Mouse (Mus musculus) lung, postnatal 0 days (tissue): ENCODE results near the gene Osbpl7. TPM values are rescaled to one million over a fixed set of nuclear protein-coding genes. Genes with fewer than 3 reads are reported as not detected.
A peak's percentile ranks its signal among the peaks of the same experiment; 100 is the strongest.

ENCODE experiments used
- ATAC-seq: fragments of 200-750 bp; cut with Nextera tagmentation; 2 replicates; pipeline ENCODE4 v1.8.0; 2017; ENCODE audit warnings: moderate library complexity
- DNase-seq: peaks from one replicate; pipeline ENCODE4 v3.0.0-alpha.2; 2016; ENCODE audit warnings: low spot score
- H3K27ac ChIP-seq: fragments of 300-500 bp; sonication (generic); 2 replicates; pipeline ENCODE4 v1.5.1; 2014; ENCODE audit warnings: antibody characterized with exemption, mild to moderate bottlenecking, low read length, mixed read lengths
- H3K27me3 ChIP-seq: fragments of 300-500 bp; sonication (generic); replicated peaks from 2 replicates; pipeline ENCODE4 v1.6.1; 2014; ENCODE audit warnings: low read length, mixed read lengths; ENCODE audit not compliant: insufficient read depth
- H3K36me3 ChIP-seq: fragments of 300-500 bp; sonication (generic); 2 replicates; pipeline ENCODE4 v1.6.1; 2014; ENCODE audit warnings: low read length, mixed read lengths; ENCODE audit not compliant: insufficient read depth
- H3K4me1 ChIP-seq: fragments of 300-500 bp; sonication (generic); 2 replicates; pipeline ENCODE4 v1.6.1; 2014; ENCODE audit warnings: antibody characterized with exemption, low read depth, low read length, mixed read lengths; ENCODE audit not compliant: insufficient read depth
- H3K4me2 ChIP-seq: fragments of 300-500 bp; sonication (generic); replicated peaks from 2 replicates; pipeline ENCODE4 v1.6.1; 2014; ENCODE audit warnings: low read depth, mild to moderate bottlenecking, low read length, moderate library complexity, mixed read lengths
- H3K4me3 ChIP-seq: fragments of 300-500 bp; sonication (generic); 2 replicates; pipeline ENCODE4 v1.5.1; 2014; ENCODE audit warnings: low read depth, low read length
- H3K9ac ChIP-seq: fragments of 300-500 bp; sonication (generic); replicated peaks from 2 replicates; pipeline ENCODE4 v1.6.1; 2014; ENCODE audit warnings: low read depth, mild to moderate bottlenecking
- H3K9me3 ChIP-seq: fragments of 300-500 bp; sonication (generic); 2 replicates; pipeline ENCODE4 v1.6.1; 2016; ENCODE audit warnings: low read length, mixed read lengths
- CTCF ChIP-seq: IDR thresholded peaks from 2 replicates; pipeline ENCODE4 v1.5.1; 2016; ENCODE audit warnings: antibody characterized with exemption, mild to moderate bottlenecking
- EP300 ChIP-seq: IDR thresholded peaks from 2 replicates; pipeline ENCODE4 v1.6.1; 2016; ENCODE audit warnings: antibody characterized with exemption, mild to moderate bottlenecking, control low read depth
- WGBS: fragments of 180-500 bp; shearing (Covaris S2); extraction: QIAGEN DNeasy Blood & Tissue Kit; methylation state at CpG from one replicate; pipeline ENCODE4 v1.1.7; 2014; 5-methylcytosine and 5-hydroxymethylcytosine counted together
- polyA plus RNA-seq: library from polyadenylated mRNA; unstranded; fragments of >200 nt; fragmentation: Nextera tagmentation; extraction: Ambion mirVana; gene quantifications from 2 replicates; pipeline ENCODE4 v1.2.1, GENCODE M21; 2015

Gene Osbpl7
- polyA plus RNA-seq, 1 experiment from 2014 or later: 11.9 TPM

- H3K4me2 ChIP-seq: no peak overlapping the region
- H3K9me3 ChIP-seq: no peaks in the 10 kb centered on the region
- no peak overlapping the region for H3K4me3 ChIP-seq
- no peak for DNase-seq
- H3K36me3 ChIP-seq: peaks cover 16% of the 10 kb centered on the region
- no peaks in the 10 kb centered on the region for H3K4me1 ChIP-seq
- TF ChIP-seq CTCF: peak; percentile 48
- TF ChIP-seq EP300: no peak
- H3K27ac ChIP-seq: no peak overlapping the region
- ATAC-seq: no peak
- 79% methylated on average over 3 of the region's 3 CpGs for WGBS
- no peak overlapping the region for H3K9ac ChIP-seq
- H3K27me3 ChIP-seq: no peaks in the 10 kb centered on the region
Observed at GRCm38 (mm10) chr11:97063921-97064295, 13.5 kb downstream of the Osbpl7 start.

DNA sequence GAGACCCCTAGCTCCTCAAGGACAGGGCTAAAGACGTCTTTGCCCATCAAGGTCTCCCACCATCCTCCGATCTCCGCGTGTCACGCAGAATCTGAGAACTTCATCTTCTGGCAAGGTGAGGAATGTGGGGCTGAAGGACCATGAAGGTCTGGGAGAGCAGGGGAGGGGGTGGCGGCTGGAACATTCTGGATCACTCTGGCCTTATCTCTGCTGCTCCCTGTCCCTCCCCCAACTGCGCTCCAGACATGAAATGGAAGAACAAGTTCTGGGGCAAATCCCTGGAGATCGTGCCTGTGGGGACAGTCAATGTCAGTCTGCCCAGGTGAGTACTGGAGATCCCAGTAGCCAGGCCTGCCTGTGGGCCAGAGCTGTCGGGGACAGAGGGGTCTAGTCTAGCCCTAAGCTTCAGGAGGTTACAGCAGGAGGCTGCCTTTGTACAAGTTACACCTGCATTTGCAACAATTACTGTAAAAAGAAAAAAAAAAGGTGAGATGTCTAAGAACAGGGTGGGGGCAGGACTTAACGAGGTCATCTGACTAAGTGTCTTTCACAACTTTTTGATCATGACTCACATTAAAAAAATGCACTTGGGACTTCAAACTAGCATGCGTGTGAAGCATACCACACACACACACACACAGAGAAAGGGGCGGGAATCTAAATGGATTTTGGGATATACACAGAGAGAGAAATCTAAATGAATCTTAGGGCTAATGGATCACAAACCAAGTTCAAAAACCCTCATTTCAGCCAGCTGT is 15.3 kb downstream of the Osbpl7 start:
- Histone ChIP-seq H3K4me3 (no peak overlapping the region), H3K4me2 (no peak overlapping the region), H3K27me3 (no peaks in the 10 kb centered on the region), H3K4me1 (no peaks in the 10 kb centered on the region), H3K9me3 (no peaks in the 10 kb centered on the region), H3K36me3 (peaks cover 8% of the 10 kb centered on the region; the same call in 1 of the 2 replicates), H3K9ac (no peak overlapping the region), H3K27ac (peak overlapping the region; percentile 0; the same call in 1 of the 2 replicates)
- ATAC-seq: peak; percentile 53
- WGBS: 61% methylated on average over 12 of the region's 12 CpGs
- peak; percentile 83 for DNase-seq
- TF ChIP-seq CTCF (no peak), EP300 (peak; percentile 74)

GRCm38 (mm10) chr11:97066656-97067360 is 16.4 kb downstream of the Osbpl7 start:
- H3K4me1 ChIP-seq: no peaks in the 10 kb centered on the region
- 59% methylated on average over 22 of the region's 22 CpGs for WGBS
- H3K4me3 ChIP-seq: no peak overlapping the region
- no peaks in the 10 kb centered on the region for H3K9me3 ChIP-seq
- peaks cover 8% of the 10 kb centered on the region; the same call in 1 of the 2 replicates for H3K36me3 ChIP-seq
- ATAC-seq: peak; percentile 53
- H3K9ac ChIP-seq: no peak overlapping the region
- no peak for DNase-seq
- no peak overlapping the region for H3K4me2 ChIP-seq
- TF ChIP-seq EP300 (no peak), CTCF (no peak)
- H3K27me3 ChIP-seq: no peaks in the 10 kb centered on the region
- H3K27ac ChIP-seq: no peak overlapping the region

GRCm38 (mm10) chr11:97069333-97069732 is 18.9 kb downstream of the Osbpl7 start:
- Histone ChIP-seq H3K27me3 (no peaks in the 10 kb centered on the region), H3K9ac (no peak overlapping the region), H3K4me3 (no peak overlapping the region), H3K36me3 (peaks cover 8% of the 10 kb centered on the region; the same call in 1 of the 2 replicates), H3K27ac (no peak overlapping the region), H3K4me1 (no peaks in the 10 kb centered on the region), H3K9me3 (no peaks in the 10 kb centered on the region), H3K4me2 (no peak overlapping the region)
- DNase-seq: no peak
- ATAC-seq: no peak
- no peak for TF ChIP-seq CTCF
- no peak for TF ChIP-seq EP300
- 61% methylated on average over 1 of the region's 1 CpGs for WGBS

GRCm38 (mm10) chr11:97069770-97070169 is 19.3 kb downstream of the Osbpl7 start:
- no peak overlapping the region for H3K4me3 ChIP-seq
- no peak overlapping the region for H3K4me2 ChIP-seq
- 64% methylated on average over 2 of the region's 2 CpGs for WGBS
- no peak for DNase-seq
- H3K36me3 ChIP-seq: peaks cover 8% of the 10 kb centered on the region; the same call in 1 of the 2 replicates
- no peaks in the 10 kb centered on the region for H3K9me3 ChIP-seq
- H3K4me1 ChIP-seq: no peaks in the 10 kb centered on the region
- no peak overlapping the region for H3K27ac ChIP-seq
- H3K9ac ChIP-seq: no peak overlapping the region
- ATAC-seq: no peak
- no peak for TF ChIP-seq EP300
- TF ChIP-seq CTCF: no peak
- no peaks in the 10 kb centered on the region for H3K27me3 ChIP-seq

DNA sequence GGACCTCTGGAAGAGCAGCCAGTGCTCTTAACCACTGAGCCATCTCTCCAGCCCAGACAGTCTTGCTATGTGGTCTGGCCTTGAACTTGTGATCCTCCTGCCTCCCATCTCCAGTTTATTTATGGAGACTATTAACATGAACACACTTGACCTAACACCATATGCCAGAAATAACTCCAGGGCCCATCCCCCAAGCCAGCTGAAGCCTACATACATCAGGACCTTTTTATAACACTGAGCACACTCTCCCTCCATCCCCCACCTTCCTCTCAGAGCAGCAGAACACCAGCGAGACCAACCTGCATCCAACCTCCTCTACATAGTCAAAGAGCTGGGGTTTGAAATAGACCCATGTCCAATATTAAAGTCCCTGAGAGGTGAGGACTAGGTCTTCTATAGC is 20.7 kb downstream of the Osbpl7 start:
- Histone ChIP-seq H3K27ac (no peak overlapping the region), H3K27me3 (no peaks in the 10 kb centered on the region), H3K4me2 (no peak overlapping the region), H3K4me3 (no peak overlapping the region), H3K9ac (no peak overlapping the region), H3K9me3 (no peaks in the 10 kb centered on the region), H3K4me1 (no peaks in the 10 kb centered on the region), H3K36me3 (peaks cover 8% of the 10 kb centered on the region; the same call in 1 of the 2 replicates)
- TF ChIP-seq EP300 (no peak), CTCF (no peak)
- DNase-seq (no peak), ATAC-seq (no peak)
- 50% methylated on average over 1 of the region's 1 CpGs for WGBS
